Mouse (Mus musculus) liver, adult 10 weeks (tissue): ENCODE measurements around the gene Chl1. TPM values are rescaled to one million over a fixed set of nuclear protein-coding genes. Genes with fewer than 3 reads are reported as not detected.

Experiments
- polyA plus RNA-seq: library from polyadenylated mRNA; stranded (reverse); fragments of 350-450 nt; fragmentation: Illumina TruSeq; extraction: RNeasy Lipid Tissue Mini Kit (QIAGEN cat#74804); gene quantifications from one replicate; pipeline ENCODE4 v1.2.3, GENCODE M21; 2014; ENCODE audit warnings: low read depth, low replicate concordance

Gene Chl1
- 0.21 TPM for polyA plus RNA-seq

DNA sequence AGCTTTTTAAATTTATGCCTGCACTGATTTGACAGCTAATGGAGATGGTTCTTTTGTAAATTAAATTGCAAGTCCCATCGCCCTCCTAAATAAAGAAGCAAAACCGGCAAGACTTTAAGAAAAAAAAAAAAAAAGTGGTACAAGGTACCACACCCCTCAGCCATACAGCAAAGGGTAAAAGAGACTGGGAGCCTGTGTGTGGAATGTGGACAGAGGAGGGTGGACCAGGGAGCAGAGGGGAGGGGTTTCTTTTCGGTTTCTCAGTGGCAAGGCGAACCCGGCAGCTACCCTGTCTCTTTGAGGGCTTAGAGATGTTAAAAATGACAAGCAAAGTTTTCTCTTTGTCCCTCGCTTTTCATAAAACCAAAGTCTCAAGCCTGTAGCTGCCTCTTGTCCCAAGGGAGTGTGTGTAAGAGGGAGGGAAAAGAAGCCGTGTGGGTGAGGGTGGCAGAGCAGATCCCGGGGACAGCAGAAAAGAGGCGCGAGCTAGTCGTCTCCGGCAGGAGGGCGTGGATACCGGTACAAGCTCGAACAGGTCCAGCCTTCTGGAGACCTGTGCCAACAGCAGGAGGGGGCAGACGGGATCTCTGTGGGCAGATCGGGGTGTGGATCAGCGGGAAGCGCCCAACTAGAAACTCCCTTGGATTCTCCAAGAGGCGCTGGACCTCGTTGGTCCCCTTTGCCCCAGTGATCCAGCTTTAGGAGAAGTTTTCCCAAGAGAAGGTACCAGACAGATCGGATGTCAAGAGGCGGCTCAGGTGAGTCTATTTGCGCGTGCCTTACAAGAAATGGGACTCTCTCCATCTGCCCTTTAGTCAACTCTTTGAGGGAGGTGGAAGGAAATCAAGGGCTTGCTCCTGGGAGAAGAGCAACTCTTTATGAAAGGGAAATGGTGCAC lies at the start of gene Chl1:
Gene Chl1 (plus strand): TSS at position 195 of the 898 bp plus-strand sequence.

